10 mouse cellular contexts compared by ENCODE assay signal in genomic region chr5:142921074-142921459, GRCm38 (mm10). TPM values are rescaled to one million over a fixed set of nuclear protein-coding genes. Genes with fewer than 3 reads are reported as not detected.
DNase-seq lines count a peak whose midpoint lies in the region; ATAC-seq and TF ChIP-seq lines count a peak whose summit lies in the region.
"Had no signal": no experiment of that assay in that cellular context is flagged by ENCODE, and none has a peak within 500 bp of the region (broad histone marks: within the 10 kb centered on the region; RNA-seq: fewer than 3 reads in every experiment).

No protein-coding gene starts in this region.

- peak overlapping the region; percentile 62 for H3K27ac ChIP-seq in kidney, adult 2 months (ENCODE audit: insufficient read depth, low read depth, low read length)
- no peak overlapping the region; the same call in 1 of the 2 replicates for H3K27ac ChIP-seq in layer of hippocampus, adult 2 months
- H3K27ac ChIP-seq: hindbrain, embryonic 15.5 days had no signal

- WGBS in kidney, adult 2 months, result 68% methylated on average over 6 of the region's 6 CpGs

- no peaks in the 10 kb centered on the region for H3K27me3 ChIP-seq in kidney, adult 2 months (replicated peaks; ENCODE audit: control insufficient read depth, insufficient read depth, low read length)
- H3K27me3 ChIP-seq in G1E (ENCODE audit: insufficient read depth, low read length), result no peaks in the 10 kb centered on the region
- H3K27me3 ChIP-seq in megakaryocyte, embryonic 14.5 days (replicated peaks), result no peaks in the 10 kb centered on the region
- H3K27me3 ChIP-seq: hindbrain, embryonic 15.5 days had no signal

- ATAC-seq in G1E (ENCODE audit: extremely low read depth, insufficient number of reproducible peaks, low FRiP score, poor library complexity, severe bottlenecking), result peak; percentile 12; the same call in 1 of the 2 replicates
- peak; percentile 44 for ATAC-seq in erythroid progenitor cell, adult 5-6 weeks (replicated peaks; ENCODE audit: low FRiP score, poor library complexity, severe bottlenecking)

- TF ChIP-seq POLR2A in kidney, adult 2 months (IDR thresholded peaks at IDR 0.05; ENCODE audit: low read depth, low read length), result no peak

- TF ChIP-seq CTCF in kidney, adult 2 months (conservative IDR thresholded peaks at IDR 0.05; ENCODE audit: insufficient read depth, insufficient read length, low read depth, low read length), result no peak
- TF ChIP-seq CTCF in G1E (IDR thresholded peaks at IDR 0.05; ENCODE audit: low read depth, low read length), result no peak
- TF ChIP-seq CTCF in layer of hippocampus, adult 2 months (conservative IDR thresholded peaks at IDR 0.05), result no peak

- no peaks in the 10 kb centered on the region for H3K4me1 ChIP-seq in kidney, adult 2 months (ENCODE audit: control insufficient read depth, insufficient read depth, low read length)
- H3K4me1 ChIP-seq in G1E (ENCODE audit: insufficient read depth, low read depth, low read length), result peaks cover 68% of the 10 kb centered on the region
- peaks cover 75% of the 10 kb centered on the region for H3K4me1 ChIP-seq in megakaryocyte, embryonic 14.5 days
- H3K4me1 ChIP-seq: hindbrain, embryonic 15.5 days had no signal

- H3K9me3 ChIP-seq in G1E (replicated peaks), result peaks cover 2% of the 10 kb centered on the region; the same call in 1 of the 2 replicates
- no peaks in the 10 kb centered on the region for H3K9me3 ChIP-seq in megakaryocyte, embryonic 14.5 days
- H3K9me3 ChIP-seq: hindbrain, embryonic 15.5 days had no signal

- no peak overlapping the region for H3K4me3 ChIP-seq in kidney, adult 2 months (ENCODE audit: insufficient read depth, low read depth, low read length)
- peak overlapping the region; percentile 63; the same call in 1 of the 2 replicates for H3K4me3 ChIP-seq in G1E (ENCODE audit: low read depth, low read length)
- peak overlapping the region; percentile 89 for H3K4me3 ChIP-seq in megakaryocyte, embryonic 14.5 days (replicated peaks)
- H3K4me3 ChIP-seq in layer of hippocampus, adult 2 months, result no peak overlapping the region
- H3K4me3 ChIP-seq: hindbrain, embryonic 15.5 days had no signal

- no peaks in the 10 kb centered on the region for H3K36me3 ChIP-seq in kidney, adult 2 months (ENCODE audit: control insufficient read depth, insufficient read depth, low read length)
- H3K36me3 ChIP-seq in G1E (replicated peaks), result no peaks in the 10 kb centered on the region
- no peaks in the 10 kb centered on the region for H3K36me3 ChIP-seq in megakaryocyte, embryonic 14.5 days (replicated peaks; ENCODE audit: low read length)
- H3K36me3 ChIP-seq: hindbrain, embryonic 15.5 days had no signal

- DNase-seq in kidney, adult 2 months, result no peak
- no peak for DNase-seq in kidney, adult 9 months
- no peak for DNase-seq in G1E (ENCODE audit: low spot score)
- DNase-seq in layer of hippocampus, adult 2 months (ENCODE audit: low spot score in 2 of 2), result no peak
- DNase-seq in retina, postnatal 1 day, result no peak
- DNase-seq in urinary bladder, postnatal 4 days (ENCODE audit: low spot score in 2 of 2), result no peak
- DNase-seq: embryo, embryonic 11 days had no signal

RNA-seq across cellular contexts. Expression of gene Actb, which starts 14.5 kb away (rescaled TPM):
- polyA plus RNA-seq in kidney, adult 2 months (2012; rRNA removed), result 2,111 and 2,511 TPM in 2 replicates
- 5,110 and 5,465 TPM in 2 replicates for total RNA-seq in G1E (2014; fragmentation: Nextera tagmentation)
- total RNA-seq in G1E (2017), result 4,783 and 4,919 TPM in 2 replicates
- 1,879 and 3,214 TPM in 2 replicates for polyA plus RNA-seq in G1E (2012)
- total RNA-seq in erythroid progenitor cell, adult 5-6 weeks (2015; ENCODE audit: low replicate concordance), result 4,902 and 5,552 TPM in 2 replicates
- total RNA-seq in erythroid progenitor cell, adult 5-6 weeks (2017; ENCODE audit: low replicate concordance), result 1,509 and 1,723 TPM in 2 replicates
- 9,487 and 13,262 TPM in 2 replicates for polyA plus RNA-seq in megakaryocyte, embryonic 14.5 days (2012; ENCODE audit: insufficient read depth, low replicate concordance)
- 1,000 to 10,000 TPM; 3,149 to 3,251 TPM for total RNA-seq in layer of hippocampus, adult 2 months (2021)

RNA-seq across cellular contexts. Expression of gene Fbxl18, which starts 25.8 kb away (rescaled TPM):
- polyA plus RNA-seq in kidney, adult 2 months (2012; rRNA removed), result 11.5 and 17.2 TPM in 2 replicates
- total RNA-seq in G1E (2014; fragmentation: Nextera tagmentation) (10.8 and 16.2 TPM in 2 replicates), G1E (2017) (4.6 and 5.5 TPM in 2 replicates)
- polyA plus RNA-seq in G1E (2012), result 14.8 and 21.3 TPM in 2 replicates
- 0.42 and 4.0 TPM in 2 replicates for total RNA-seq in erythroid progenitor cell, adult 5-6 weeks (2015; ENCODE audit: low replicate concordance)
- 2.4 and 2.7 TPM in 2 replicates for total RNA-seq in erythroid progenitor cell, adult 5-6 weeks (2017; ENCODE audit: low replicate concordance)
- polyA plus RNA-seq in megakaryocyte, embryonic 14.5 days (2012; ENCODE audit: insufficient read depth, low replicate concordance), result 4.7 and 4.9 TPM in 2 replicates
- 10 to 100 TPM; 36.7 to 39.9 TPM for total RNA-seq in layer of hippocampus, adult 2 months (2021)

RNA-seq across cellular contexts. Expression of gene Fscn1, which starts 39.1 kb away (rescaled TPM):
- polyA plus RNA-seq in kidney, adult 2 months (2012; rRNA removed), result 23.1 and 28.5 TPM in 2 replicates
- total RNA-seq in G1E (2014; fragmentation: Nextera tagmentation), result not detected in 2 replicates
- 0.99 TPM in 1 of 2 replicates, not detected in the other for total RNA-seq in G1E (2017)
- 0.06 TPM in 1 of 2 replicates, not detected in the other for polyA plus RNA-seq in G1E (2012)
- 0.84 TPM in 1 of 2 replicates, not detected in the other for total RNA-seq in erythroid progenitor cell, adult 5-6 weeks (2015; ENCODE audit: low replicate concordance)
- total RNA-seq in erythroid progenitor cell, adult 5-6 weeks (2017; ENCODE audit: low replicate concordance), result 5.1 TPM in 1 of 2 replicates, not detected in the other
- 1.3 and 3.6 TPM in 2 replicates for polyA plus RNA-seq in megakaryocyte, embryonic 14.5 days (2012; ENCODE audit: insufficient read depth, low replicate concordance)
- total RNA-seq in layer of hippocampus, adult 2 months (2021), result 100 to 1,000 TPM; 172 to 173 TPM

Comparison
In these comparisons a context has a peak if more than half of its experiments do, and no peak if none do; other contexts are left out.
1. H3K4me3 ChIP-seq: peak in G1E (single experiment) and megakaryocyte, embryonic 14.5 days (single experiment); none in kidney, adult 2 months (single experiment) and layer of hippocampus, adult 2 months (single experiment).
2. RNA of gene Fscn1, which starts 39.1 kb away (total RNA-seq): 172 to 173 TPM in layer of hippocampus, adult 2 months; 0.84 to 5.1 TPM in erythroid progenitor cell, adult 5-6 weeks and 0.99 TPM in G1E; every median in the first group is over 10 times any median in the second.